9 mouse cellular contexts compared by ENCODE assay signal in genomic region chr10:118507630-118508029, GRCm38 (mm10).
A peak's percentile ranks its signal among the peaks of the same experiment; 100 is the strongest.
DNase-seq lines count a peak whose midpoint lies in the region.
"Had no signal": no experiment of that assay in that cellular context is flagged by ENCODE, and none has a peak within 500 bp of the region (broad histone marks: within the 10 kb centered on the region; RNA-seq: fewer than 3 reads in every experiment).

No protein-coding gene starts in this region.

- peak; percentile 4 for DNase-seq in gastrocnemius, adult 18-20 months (ENCODE audit: low spot score)
- DNase-seq in gastrocnemius, postnatal 10 days = no peak
- peak; percentile 12 for DNase-seq in right cerebral cortex, adult 18-20 months
- DNase-seq in right cerebral cortex, postnatal 36 days (ENCODE audit: low spot score in 2 of 2) = no peak
- peak; percentile 6 for DNase-seq in fibroblast of lung, adult 2 months (ENCODE audit: low read depth)
- peak; percentile 4 for DNase-seq in lung, postnatal 25 days (ENCODE audit: low spot score)
- peak; percentile 7 to 11 for DNase-seq in thymus, postnatal 36 days
- no peak for DNase-seq in MN1 (ENCODE audit: low spot score)
- DNase-seq: liver, embryonic 13.5 days had no signal

Comparison
In these comparisons a context has a peak if more than half of its experiments do, and no peak if none do; other contexts are left out.
1. DNase-seq: peak in gastrocnemius, adult 18-20 months (single experiment), right cerebral cortex, adult 18-20 months (single experiment), fibroblast of lung, adult 2 months (single experiment), lung, postnatal 25 days (single experiment) and thymus, postnatal 36 days (2 of 2); none in gastrocnemius, postnatal 10 days (single experiment), right cerebral cortex, postnatal 36 days (0 of 2) and MN1 (single experiment).